Mouse (Mus musculus): ENCODE results near the gene Myo1b. TPM values are rescaled to one million over a fixed set of nuclear protein-coding genes. Genes with fewer than 3 reads are reported as not detected.

Gene Myo1b
- polyA plus RNA-seq, 1 experiment from 2014 or later: 77.6 TPM

DNA sequence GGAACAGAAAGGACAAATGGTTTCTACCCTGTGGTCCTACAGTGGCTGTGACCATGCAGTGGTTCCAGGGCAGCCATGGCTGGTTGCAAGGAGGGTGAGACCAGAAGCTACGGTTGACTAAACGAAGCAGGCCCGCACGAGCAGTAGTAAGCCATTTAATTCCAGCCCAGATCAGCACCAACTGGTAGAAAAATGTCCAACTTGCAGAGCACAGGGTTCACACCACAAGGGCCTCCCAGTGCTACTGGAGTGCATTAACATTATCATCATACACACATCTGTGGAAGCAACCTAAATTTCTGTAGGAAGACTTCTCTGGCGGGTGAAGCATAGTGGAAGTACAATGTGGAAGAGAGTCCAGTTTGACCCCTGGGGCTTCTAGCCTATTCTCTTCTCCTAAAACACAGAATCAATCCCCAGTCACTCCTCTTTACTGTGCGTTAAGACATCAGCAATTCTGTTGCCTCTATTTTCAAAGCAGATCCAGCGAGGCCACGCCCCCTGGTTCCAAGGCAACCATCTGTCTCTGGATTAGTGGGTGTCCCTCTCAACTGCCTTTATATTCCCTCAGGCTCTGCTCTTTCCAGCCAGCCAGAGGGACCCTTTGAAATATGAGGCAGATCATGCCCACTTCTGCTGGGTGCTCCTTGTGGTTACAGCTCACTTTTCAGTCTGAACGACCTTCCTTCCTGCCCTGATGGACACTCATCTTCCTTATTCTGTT lies 120.1 kb downstream of the Myo1b start:
- 69% methylated on average over 9 of the region's 9 CpGs for WGBS
- H3K27ac ChIP-seq: peak overlapping the region; percentile 77
- peaks cover 16% of the 10 kb centered on the region for H3K4me1 ChIP-seq (replicated peaks)
- no peak overlapping the region for H3K4me3 ChIP-seq
- 0 out of 2 replicates have a peak, but pooled peaks cover 8% of the 10 kb centered on the region for H3K9me3 ChIP-seq
- H3K27me3 ChIP-seq (ENCODE audit: insufficient read depth, poor library complexity, severe bottlenecking): no peaks in the 10 kb centered on the region
- DNase-seq (ENCODE audit: low spot score): peak; percentile 53
- H3K36me3 ChIP-seq: peaks cover 79% of the 10 kb centered on the region

DNA sequence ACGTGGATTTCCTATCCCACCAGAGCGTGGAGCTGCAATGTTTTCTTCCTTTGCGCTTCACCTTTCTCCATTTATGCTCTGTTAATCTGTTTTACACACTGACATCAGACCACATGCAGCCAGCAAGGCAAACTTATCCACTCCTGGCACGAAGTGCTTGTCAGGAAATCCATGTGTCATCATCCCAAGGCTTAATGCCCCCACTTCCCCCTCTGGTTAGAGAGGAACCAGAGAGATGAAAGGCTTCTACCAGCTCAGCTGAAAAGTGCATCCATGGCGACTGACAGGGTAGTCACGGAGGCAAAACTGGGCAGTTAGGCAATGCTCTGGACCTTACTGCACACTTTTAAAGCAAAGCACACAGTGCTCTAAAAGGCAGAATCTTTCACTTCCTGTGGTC lies 126.6 kb downstream of the Myo1b start:
- H3K4me1 ChIP-seq (replicated peaks): no peaks in the 10 kb centered on the region
- H3K4me3 ChIP-seq: no peak overlapping the region
- 0 out of 2 replicates have a peak, but pooled peaks cover 8% of the 10 kb centered on the region for H3K9me3 ChIP-seq
- H3K27me3 ChIP-seq (ENCODE audit: insufficient read depth, poor library complexity, severe bottlenecking): no peaks in the 10 kb centered on the region
- WGBS: 70% methylated on average over 6 of the region's 6 CpGs
- H3K27ac ChIP-seq: no peak overlapping the region
- DNase-seq (ENCODE audit: low spot score): no peak
- peaks cover 80% of the 10 kb centered on the region for H3K36me3 ChIP-seq

DNA sequence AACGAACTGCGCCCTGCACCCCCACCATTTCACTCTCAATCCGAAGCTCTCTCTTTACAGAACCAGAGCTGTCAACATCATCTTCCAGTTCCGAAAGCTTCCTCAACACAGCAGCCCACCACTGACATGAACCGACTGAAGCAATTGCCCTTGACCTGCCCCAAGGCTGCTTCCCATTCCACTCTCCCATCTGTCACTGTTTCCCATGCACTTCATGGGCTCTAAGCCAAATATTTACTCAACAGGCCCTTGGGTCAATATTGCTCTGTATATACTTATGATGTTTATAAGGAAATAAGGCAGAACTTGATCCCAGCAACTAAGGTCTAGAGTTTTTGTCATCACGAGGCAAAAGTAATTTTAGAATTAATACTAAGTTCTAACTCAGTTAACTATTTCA lies 133.8 kb downstream of the Myo1b start:
- Histone ChIP-seq H3K4me1 (replicated peaks) (0 out of 2 replicates have a peak, but pooled peaks cover 6% of the 10 kb centered on the region), H3K4me3 (no peak overlapping the region), H3K27me3 (ENCODE audit: insufficient read depth, poor library complexity, severe bottlenecking) (no peaks in the 10 kb centered on the region), H3K36me3 (peaks cover 86% of the 10 kb centered on the region), H3K27ac (no peak overlapping the region), H3K9me3 (no peaks in the 10 kb centered on the region)
- WGBS: 67% methylated on average over 6 of the region's 6 CpGs
- DNase-seq (ENCODE audit: low spot score): no peak

DNA sequence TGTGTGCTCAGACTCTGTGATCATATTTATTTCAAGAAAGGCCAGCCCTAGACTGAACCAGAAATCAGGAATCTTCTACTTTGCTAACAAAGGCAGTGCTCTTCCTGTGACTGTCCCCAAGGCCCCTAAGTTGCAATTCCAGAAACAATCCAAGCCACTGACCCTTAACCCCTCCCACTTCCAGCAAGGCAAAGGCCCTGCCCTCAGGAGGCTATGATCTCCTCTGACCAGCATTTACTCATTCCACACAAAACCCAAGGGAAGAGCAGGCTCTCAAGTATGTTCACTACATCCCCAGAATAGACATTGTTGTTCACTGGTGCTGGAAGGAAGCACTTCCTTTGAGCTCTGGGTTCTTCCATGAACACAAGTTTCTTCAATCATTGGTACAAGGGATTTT lies 135.5 kb downstream of the Myo1b start:
- no peak for DNase-seq (ENCODE audit: low spot score)
- H3K36me3 ChIP-seq: peaks cover 85% of the 10 kb centered on the region
- H3K4me1 ChIP-seq (replicated peaks): 0 out of 2 replicates have a peak, but pooled peaks cover 6% of the 10 kb centered on the region
- H3K9me3 ChIP-seq: no peaks in the 10 kb centered on the region
- no peaks in the 10 kb centered on the region for H3K27me3 ChIP-seq (ENCODE audit: insufficient read depth, poor library complexity, severe bottlenecking)
- no peak overlapping the region for H3K27ac ChIP-seq
- H3K4me3 ChIP-seq: no peak overlapping the region

DNA sequence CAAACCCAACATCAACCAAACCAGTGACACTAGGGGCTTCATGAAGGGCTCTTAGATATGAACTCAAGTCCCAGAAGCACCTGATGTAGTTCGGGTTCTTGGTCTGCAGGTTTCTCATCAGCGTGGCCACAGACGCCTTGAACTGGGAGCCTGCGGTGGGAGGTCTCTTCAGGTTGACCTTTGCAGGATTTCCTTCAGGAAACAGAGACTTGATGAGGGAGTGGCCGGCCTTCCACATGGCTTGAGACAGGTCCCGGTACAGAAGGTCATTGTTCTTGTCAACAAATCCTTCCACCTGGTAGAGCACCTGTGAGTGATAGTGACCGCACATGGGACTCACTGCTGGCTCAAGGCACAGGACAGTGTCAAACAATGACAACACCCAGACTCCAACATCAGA lies 137.6 kb downstream of the Myo1b start:
- WGBS: 92% methylated on average over 7 of the region's 7 CpGs
- Histone ChIP-seq H3K36me3 (peaks cover 91% of the 10 kb centered on the region), H3K27ac (no peak overlapping the region), H3K4me3 (no peak overlapping the region), H3K27me3 (ENCODE audit: insufficient read depth, poor library complexity, severe bottlenecking) (no peaks in the 10 kb centered on the region), H3K9me3 (no peaks in the 10 kb centered on the region), H3K4me1 (replicated peaks) (0 out of 2 replicates have a peak, but pooled peaks cover 6% of the 10 kb centered on the region)
- DNase-seq (ENCODE audit: low spot score): no peak

DNA sequence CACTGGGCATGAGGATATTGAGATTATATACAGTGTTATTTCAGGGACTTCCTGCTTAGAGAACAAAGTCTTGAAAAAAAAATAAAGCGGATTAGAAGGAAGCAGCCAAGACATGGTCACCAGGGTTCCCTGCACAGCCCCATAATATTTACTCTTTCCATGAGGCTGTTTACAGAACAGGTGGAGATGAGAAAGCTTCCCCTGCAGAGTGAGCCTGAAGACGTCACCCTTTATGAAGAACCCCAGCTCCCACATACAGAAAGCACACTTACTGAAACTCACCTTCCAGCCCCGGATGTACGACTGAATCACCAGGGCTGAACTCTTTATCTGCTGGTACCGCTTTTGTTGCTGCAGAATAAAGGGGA lies 145.4 kb downstream of the Myo1b start:
- whole genome bisulfite sequencing: 88% methylated on average over 5 of the region's 5 CpGs
- peaks cover 96% of the 10 kb centered on the region for H3K36me3 ChIP-seq

DNA sequence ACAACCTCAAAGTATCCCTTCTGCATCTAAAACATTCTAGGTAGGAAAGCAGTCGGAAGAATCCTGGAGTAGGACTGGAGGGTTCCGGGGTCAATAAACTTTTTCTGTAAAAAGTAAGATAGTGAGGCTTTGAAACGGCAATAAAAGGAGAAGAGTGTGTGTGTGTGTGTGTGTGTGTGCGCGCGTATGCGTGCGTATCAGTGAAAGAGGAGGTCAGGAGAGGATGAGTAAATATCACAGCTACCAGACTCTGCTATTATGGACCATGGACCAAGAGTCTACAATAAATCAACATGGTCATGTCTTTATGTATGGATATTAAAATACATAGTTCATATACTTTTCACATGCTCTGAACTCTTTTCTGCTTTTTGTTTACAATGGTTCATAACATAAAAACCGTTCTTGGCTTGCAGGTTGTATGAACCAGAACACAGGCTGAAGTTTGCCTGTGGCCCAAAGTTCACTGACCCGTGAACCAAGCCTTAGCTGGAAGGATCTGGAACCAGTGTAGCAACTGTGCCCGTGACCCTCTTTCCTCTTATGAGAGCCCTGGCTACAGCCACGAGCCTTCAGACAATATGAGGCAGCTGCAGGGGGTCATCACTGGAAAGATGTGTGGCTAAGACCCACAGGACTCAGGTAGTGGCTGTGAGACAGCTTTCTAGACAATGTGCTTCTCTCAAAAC lies 145.9 kb downstream of the Myo1b start:
- whole genome bisulfite sequencing: 87% methylated on average over 12 of the region's 12 CpGs

More for the DNA sequence above, 145.4 kb downstream of the Myo1b start:
- no peaks in the 10 kb centered on the region for H3K27me3 ChIP-seq (ENCODE audit: insufficient read depth, poor library complexity, severe bottlenecking)
- no peaks in the 10 kb centered on the region for H3K4me1 ChIP-seq (replicated peaks)
- no peaks in the 10 kb centered on the region for H3K9me3 ChIP-seq
- no peak overlapping the region for H3K27ac ChIP-seq
- DNase-seq (ENCODE audit: low spot score): no peak
- H3K4me3 ChIP-seq: no peak overlapping the region

DNA sequence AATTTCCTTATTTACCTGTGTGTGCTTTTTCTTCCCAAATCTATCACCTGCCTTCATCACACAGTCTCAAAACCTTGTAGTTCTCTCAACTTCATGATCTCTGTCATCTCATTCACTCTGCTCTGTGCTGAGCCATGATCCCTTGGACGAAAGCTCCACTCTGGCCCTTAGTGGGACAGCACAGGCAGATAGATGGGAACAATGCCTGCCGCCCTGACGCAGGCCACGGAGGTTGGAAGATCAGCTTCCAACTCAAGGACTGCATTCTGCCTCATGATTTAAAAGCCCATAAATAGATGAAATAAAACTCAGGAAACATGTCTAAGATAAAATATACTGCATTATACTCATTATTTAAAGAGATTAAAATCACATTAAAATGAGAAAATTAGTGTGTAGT lies 149.6 kb downstream of the Myo1b start:
- Histone ChIP-seq H3K9me3 (no peaks in the 10 kb centered on the region), H3K27ac (no peak overlapping the region), H3K4me1 (replicated peaks) (no peaks in the 10 kb centered on the region), H3K4me3 (no peak overlapping the region), H3K27me3 (ENCODE audit: insufficient read depth, poor library complexity, severe bottlenecking) (no peaks in the 10 kb centered on the region), H3K36me3 (peaks cover 83% of the 10 kb centered on the region)
- WGBS: 95% methylated on average over 4 of the region's 4 CpGs
- DNase-seq (ENCODE audit: low spot score): no peak

More for the DNA sequence above, 145.9 kb downstream of the Myo1b start:
- no peak for DNase-seq (ENCODE audit: low spot score)
- peaks cover 91% of the 10 kb centered on the region for H3K36me3 ChIP-seq
- H3K4me3 ChIP-seq: no peak overlapping the region
- H3K27me3 ChIP-seq (ENCODE audit: insufficient read depth, poor library complexity, severe bottlenecking): no peaks in the 10 kb centered on the region
- no peaks in the 10 kb centered on the region for H3K4me1 ChIP-seq (replicated peaks)
- H3K9me3 ChIP-seq: no peaks in the 10 kb centered on the region
- H3K27ac ChIP-seq: no peak overlapping the region

DNA sequence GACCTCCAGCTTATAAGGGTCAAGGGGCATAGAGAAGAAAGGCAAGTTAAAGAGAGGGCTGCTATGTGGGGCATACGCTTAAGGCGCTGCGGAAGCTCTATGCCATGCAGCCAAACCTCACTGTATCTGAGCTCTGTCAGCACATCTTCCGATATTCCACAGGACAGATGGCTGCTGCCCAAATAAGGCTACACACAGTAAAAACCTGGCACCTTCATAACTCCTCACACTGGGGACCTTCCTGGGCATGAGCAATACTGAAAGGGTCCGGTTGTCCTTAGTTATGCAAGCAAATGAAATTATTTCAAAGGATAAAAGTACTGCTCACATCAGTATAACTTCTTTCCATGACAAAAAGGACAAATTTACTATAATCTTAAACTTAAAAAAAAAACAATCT lies 150.7 kb downstream of the Myo1b start:
- WGBS: 94% methylated on average over 5 of the region's 5 CpGs
- no peak overlapping the region for H3K4me3 ChIP-seq
- no peaks in the 10 kb centered on the region for H3K9me3 ChIP-seq
- H3K36me3 ChIP-seq: peaks cover 83% of the 10 kb centered on the region
- no peak for DNase-seq (ENCODE audit: low spot score)
- no peak overlapping the region for H3K27ac ChIP-seq
- no peaks in the 10 kb centered on the region for H3K4me1 ChIP-seq (replicated peaks)
- H3K27me3 ChIP-seq (ENCODE audit: insufficient read depth, poor library complexity, severe bottlenecking): no peaks in the 10 kb centered on the region

DNA sequence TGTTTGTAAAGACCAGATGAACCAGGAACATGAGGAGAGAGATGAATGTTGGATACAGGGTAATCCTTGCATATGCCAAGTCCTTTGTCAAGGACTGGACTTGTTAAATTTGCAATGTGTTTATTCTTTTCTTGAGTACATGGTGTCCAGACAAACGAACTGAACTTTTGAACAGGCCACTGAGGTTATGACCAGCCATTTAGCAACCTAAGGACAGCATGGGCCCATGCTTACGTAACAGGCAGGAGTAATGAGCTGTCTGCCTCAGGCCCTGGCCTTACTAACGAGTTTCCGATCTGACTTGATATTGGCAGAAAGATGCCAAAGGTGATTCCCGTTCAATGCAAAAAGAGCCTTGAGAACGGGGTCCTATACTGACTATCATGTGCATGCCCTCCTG lies 156.2 kb downstream of the Myo1b start:
- H3K4me3 ChIP-seq: no peak overlapping the region
- no peaks in the 10 kb centered on the region for H3K27me3 ChIP-seq (ENCODE audit: insufficient read depth, poor library complexity, severe bottlenecking)
- 88% methylated on average over 6 of the region's 6 CpGs for WGBS
- peaks cover 93% of the 10 kb centered on the region for H3K36me3 ChIP-seq
- no peak overlapping the region for H3K27ac ChIP-seq
- H3K4me1 ChIP-seq (replicated peaks): peaks cover 5% of the 10 kb centered on the region; the same call in 1 of the 2 replicates
- DNase-seq (ENCODE audit: low spot score): no peak
- H3K9me3 ChIP-seq: no peaks in the 10 kb centered on the region

DNA sequence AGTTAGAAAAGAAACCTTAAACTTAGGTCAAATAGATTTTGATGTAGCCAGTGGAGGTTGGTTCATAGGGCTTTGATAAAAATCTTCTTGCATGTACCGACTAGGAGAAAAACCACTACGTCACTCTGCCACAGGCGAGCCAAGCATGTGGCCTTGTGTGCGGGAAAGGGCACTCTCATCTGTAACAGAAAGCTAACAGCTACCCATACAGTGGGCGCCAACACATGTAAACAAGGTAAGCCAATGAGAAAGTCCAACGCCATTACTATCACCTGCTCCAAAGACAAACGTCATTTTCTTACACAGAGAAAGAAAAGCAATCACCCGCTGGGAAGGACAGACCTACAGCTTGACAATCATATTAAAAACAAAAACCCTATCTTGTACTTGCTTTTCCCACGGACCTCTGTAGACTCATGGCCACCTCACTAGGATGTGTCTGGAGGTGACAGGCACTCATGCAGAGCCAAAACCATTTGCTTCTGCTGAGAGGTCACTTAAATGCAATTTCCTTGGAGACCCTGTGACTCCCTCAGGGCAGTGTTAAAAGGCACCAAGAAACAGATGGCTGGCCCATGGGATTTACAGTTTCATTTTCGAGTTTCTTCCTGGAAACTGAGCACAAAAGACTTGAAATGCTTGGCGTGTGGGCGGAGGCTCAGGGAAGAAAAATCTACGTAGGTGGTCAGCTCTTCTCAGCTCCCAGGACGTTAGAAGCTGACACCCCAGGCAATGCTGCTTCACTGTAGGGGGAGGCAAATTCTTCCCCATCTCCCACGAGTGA lies 157.4 kb downstream of the Myo1b start:
- Histone ChIP-seq H3K27me3 (ENCODE audit: insufficient read depth, poor library complexity, severe bottlenecking) (no peaks in the 10 kb centered on the region), H3K4me1 (replicated peaks) (peaks cover 5% of the 10 kb centered on the region; the same call in 1 of the 2 replicates), H3K4me3 (no peak overlapping the region), H3K36me3 (peaks cover 98% of the 10 kb centered on the region), H3K27ac (no peak overlapping the region), H3K9me3 (no peaks in the 10 kb centered on the region)
- WGBS: 69% methylated on average over 15 of the region's 15 CpGs
- DNase-seq (ENCODE audit: low spot score): peak; percentile 7

DNA sequence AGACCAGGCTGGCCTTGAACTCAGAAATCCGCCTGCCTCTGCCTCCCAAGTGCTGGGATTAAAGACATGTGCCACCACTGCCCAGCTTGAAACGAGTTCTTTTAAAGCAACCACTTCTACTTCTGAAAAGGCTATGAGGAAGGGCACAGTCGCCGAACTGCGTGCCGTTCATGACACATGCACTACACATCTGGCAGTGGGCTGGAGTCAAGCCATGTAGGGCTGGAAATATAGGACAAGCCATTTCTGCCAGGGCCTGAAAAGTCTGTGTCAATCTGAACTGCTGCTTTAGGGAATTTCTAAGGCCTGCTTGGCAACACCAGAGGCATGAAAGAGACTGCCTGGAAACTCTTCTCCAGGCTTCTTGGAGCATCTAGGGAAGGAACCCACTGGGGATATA lies 162.2 kb downstream of the Myo1b start:
- H3K4me3 ChIP-seq: no peak overlapping the region
- H3K9me3 ChIP-seq: no peaks in the 10 kb centered on the region
- no peaks in the 10 kb centered on the region for H3K4me1 ChIP-seq (replicated peaks)
- no peaks in the 10 kb centered on the region for H3K27me3 ChIP-seq (ENCODE audit: insufficient read depth, poor library complexity, severe bottlenecking)
- WGBS: 92% methylated on average over 6 of the region's 6 CpGs
- peaks cover 84% of the 10 kb centered on the region for H3K36me3 ChIP-seq
- no peak for DNase-seq (ENCODE audit: low spot score)
- H3K27ac ChIP-seq: no peak overlapping the region

DNA sequence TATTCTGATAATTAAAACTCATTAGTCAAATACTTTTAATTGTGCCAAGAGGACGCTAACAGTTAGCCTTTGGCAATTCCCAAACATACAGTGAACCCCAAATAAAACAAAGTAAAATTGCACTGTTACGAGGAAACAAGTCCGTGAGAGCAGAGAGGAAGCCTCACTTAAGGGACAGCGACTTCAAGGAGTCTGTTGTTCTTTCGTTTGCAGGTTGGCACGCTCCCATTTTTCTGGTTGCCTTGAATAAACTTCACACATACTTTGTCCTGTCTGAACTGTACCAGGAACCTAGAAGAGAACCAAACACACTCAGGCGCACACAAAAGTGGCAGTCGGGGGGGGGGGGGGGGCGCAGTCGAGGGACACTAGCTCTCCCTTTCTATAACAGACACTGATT lies 164.9 kb downstream of the Myo1b start:
- no peak for DNase-seq (ENCODE audit: low spot score)
- WGBS: 85% methylated on average over 10 of the region's 10 CpGs
- Histone ChIP-seq H3K4me3 (no peak overlapping the region), H3K4me1 (replicated peaks) (peaks cover 18% of the 10 kb centered on the region), H3K9me3 (no peaks in the 10 kb centered on the region), H3K27me3 (ENCODE audit: insufficient read depth, poor library complexity, severe bottlenecking) (no peaks in the 10 kb centered on the region), H3K36me3 (peaks cover 58% of the 10 kb centered on the region), H3K27ac (no peak overlapping the region)
